ENCODE assay signal across 15 mouse cellular contexts in genomic region chr1:178351643-178352042, GRCm38 (mm10). TPM values are rescaled to one million over a fixed set of nuclear protein-coding genes. Genes with fewer than 3 reads are reported as not detected.
DNase-seq lines count a peak whose midpoint lies in the region; ATAC-seq and TF ChIP-seq lines count a peak whose summit lies in the region.
"Had no signal": no experiment of that assay in that cellular context is flagged by ENCODE, and none has a peak within 500 bp of the region (broad histone marks: within the 10 kb centered on the region; RNA-seq: fewer than 3 reads in every experiment).

No protein-coding gene starts in this region.

- no peaks in the 10 kb centered on the region for H3K4me1 ChIP-seq in heart, adult 2 months (ENCODE audit: control insufficient read depth, insufficient read depth, low read length)
- no peaks in the 10 kb centered on the region for H3K4me1 ChIP-seq in lung, embryonic 14.5 days (ENCODE audit: insufficient read depth)
- H3K4me1 ChIP-seq: embryonic facial prominence, embryonic 15.5 days had no signal

- no peaks in the 10 kb centered on the region for H3K79me2 ChIP-seq in heart, adult 2 months (replicated peaks; ENCODE audit: control insufficient read depth, insufficient read depth, low read length)

- H3K36me3 ChIP-seq in heart, adult 2 months (ENCODE audit: control insufficient read depth, insufficient read depth, low read length) = no peaks in the 10 kb centered on the region
- H3K36me3 ChIP-seq in lung, embryonic 14.5 days (ENCODE audit: insufficient read depth) = no peaks in the 10 kb centered on the region
- H3K36me3 ChIP-seq: embryonic facial prominence, embryonic 15.5 days had no signal

- TF ChIP-seq EP300 in heart, adult 2 months (IDR thresholded peaks at IDR 0.05; ENCODE audit: insufficient read depth, low read depth, low read length) = no peak

- ATAC-seq in lung, embryonic 14.5 days (ENCODE audit: insufficient read depth) = no peak
- peak; percentile 70; the same call in 1 of the 2 replicates for ATAC-seq in megakaryocyte progenitor cell, adult 5-6 weeks (replicated peaks; ENCODE audit: poor library complexity)
- ATAC-seq: activated CD4-positive, CD25-positive, alpha-beta regulatory T cell, adult 4 months had no signal

- H3K4me2 ChIP-seq in lung, embryonic 14.5 days = no peak overlapping the region
- H3K4me2 ChIP-seq: embryonic facial prominence, embryonic 15.5 days; heart, embryonic 11.5 days had no signal

- no peak for TF ChIP-seq POLR2A in heart, adult 2 months (IDR thresholded peaks at IDR 0.05; ENCODE audit: insufficient read depth, low read depth, low read length)

- no peaks in the 10 kb centered on the region for H3K9me3 ChIP-seq in lung, embryonic 14.5 days (ENCODE audit: low read depth, low read length)
- H3K9me3 ChIP-seq: embryonic facial prominence, embryonic 15.5 days had no signal

- no peak overlapping the region for H3K27ac ChIP-seq in heart, adult 2 months
- H3K27ac ChIP-seq in lung, embryonic 14.5 days (ENCODE audit: low read depth) = no peak overlapping the region
- H3K27ac ChIP-seq: embryonic facial prominence, embryonic 15.5 days; macrophage had no signal

- no peak overlapping the region for H3K9ac ChIP-seq in heart, adult 2 months (ENCODE audit: low read depth, low read length)
- no peak overlapping the region for H3K9ac ChIP-seq in lung, embryonic 14.5 days
- H3K9ac ChIP-seq: embryonic facial prominence, embryonic 15.5 days had no signal

- TF ChIP-seq CTCF in heart, adult 2 months (IDR thresholded peaks at IDR 0.05) = peak; percentile 37
- peak; percentile 30 for TF ChIP-seq CTCF in lung, embryonic 14.5 days (IDR thresholded peaks at IDR 0.05; ENCODE audit: low read depth)

- no peaks in the 10 kb centered on the region for H3K27me3 ChIP-seq in heart, adult 2 months (ENCODE audit: control insufficient read depth, insufficient read depth, low read length)
- no peaks in the 10 kb centered on the region for H3K27me3 ChIP-seq in lung, embryonic 14.5 days (ENCODE audit: insufficient read depth, low read length)
- H3K27me3 ChIP-seq: embryonic facial prominence, embryonic 15.5 days had no signal

- no peak overlapping the region for H3K4me3 ChIP-seq in heart, adult 2 months
- no peak overlapping the region for H3K4me3 ChIP-seq in lung, embryonic 14.5 days (ENCODE audit: low read depth, low read length)
- H3K4me3 ChIP-seq: embryonic facial prominence, embryonic 15.5 days; myocyte had no signal

- no peak for DNase-seq in heart, adult 2 months
- DNase-seq in heart, postnatal 14 days = no peak
- no peak for DNase-seq in lung, embryonic 14.5 days
- no peak for DNase-seq in lung, postnatal 4 days
- peak; percentile 56 for DNase-seq in NIH3T3 (ENCODE audit: low read depth)
- DNase-seq in cerebellum, adult 9-11 months = no peak
- DNase-seq in lung, postnatal 25 days (ENCODE audit: low spot score) = no peak
- DNase-seq: cerebellum, postnatal 14 days; layer of hippocampus, adult 9-11 months had no signal

- intact Hi-C loops in heart, adult 2 months (cut with DNase I) = no loop called here
- intact Hi-C loops in heart, postnatal 14 days (cut with DNase I) = no loop called here

RNA-seq across cellular contexts. Expression of gene Hnrnpu, which starts 14.0 kb away (rescaled TPM):
- total RNA-seq in heart, adult 2 months (2021) = 100 to 1,000 TPM; 167 to 176 TPM
- polyA plus RNA-seq in heart, adult 2 months (2012; rRNA removed) = 27.3 and 52.4 TPM in 2 replicates
- 100 to 1,000 TPM; 212 to 218 TPM for total RNA-seq in heart, postnatal 14 days (2021)
- polyA plus RNA-seq in lung, embryonic 14.5 days (2014; fragmentation: Nextera tagmentation; extraction: Ambion mirVana) = 593 and 647 TPM in 2 replicates
- 640 and 703 TPM in 2 replicates for total RNA-seq in megakaryocyte progenitor cell, adult 5-6 weeks (2015)
- total RNA-seq in megakaryocyte progenitor cell, adult 5-6 weeks (2017) = 490 and 622 TPM in 2 replicates

RNA-seq across cellular contexts. Expression of gene Cox20, which starts 32.7 kb away (rescaled TPM):
- total RNA-seq in heart, adult 2 months (2021) = 100 to 1,000 TPM; 102 to 105 TPM
- 54.7 and 107 TPM in 2 replicates for polyA plus RNA-seq in heart, adult 2 months (2012; rRNA removed)
- 100 to 1,000 TPM; 111 to 119 TPM for total RNA-seq in heart, postnatal 14 days (2021)
- 124 and 135 TPM in 2 replicates for polyA plus RNA-seq in lung, embryonic 14.5 days (2014; fragmentation: Nextera tagmentation; extraction: Ambion mirVana)
- 153 and 181 TPM in 2 replicates for total RNA-seq in megakaryocyte progenitor cell, adult 5-6 weeks (2015)
- 153 and 163 TPM in 2 replicates for total RNA-seq in megakaryocyte progenitor cell, adult 5-6 weeks (2017)

RNA-seq across cellular contexts. Expression of gene Efcab2, which starts 54.2 kb away (rescaled TPM):
- 100 to 1,000 TPM in 1 of 2 experiments, 10 to 100 TPM in 1; 94.1 to 112 TPM for total RNA-seq in heart, adult 2 months (2021)
- 11.4 and 32.0 TPM in 2 replicates for polyA plus RNA-seq in heart, adult 2 months (2012; rRNA removed)
- total RNA-seq in heart, postnatal 14 days (2021) = 10 to 100 TPM; 49.9 to 50.0 TPM
- polyA plus RNA-seq in lung, embryonic 14.5 days (2014; fragmentation: Nextera tagmentation; extraction: Ambion mirVana) = 3.3 and 6.2 TPM in 2 replicates
- total RNA-seq in megakaryocyte progenitor cell, adult 5-6 weeks (2015) = 3.8 and 4.2 TPM in 2 replicates
- total RNA-seq in megakaryocyte progenitor cell, adult 5-6 weeks (2017) = 1.7 and 3.2 TPM in 2 replicates

Comparison
In these comparisons a context has a peak if more than half of its experiments do, and no peak if none do; other contexts are left out.
1. RNA of gene Efcab2, which starts 54.2 kb away (total RNA-seq): 94.1 to 112 TPM in heart, adult 2 months and 49.9 to 50.0 TPM in heart, postnatal 14 days; 1.7 to 4.2 TPM in megakaryocyte progenitor cell, adult 5-6 weeks; every median in the first group is over 4 times any median in the second.